Mouse (Mus musculus) neural tube, embryonic 15.5 days (tissue): ENCODE measurements around the gene Chrnb2. TPM values are rescaled to one million over a fixed set of nuclear protein-coding genes. Genes with fewer than 3 reads are reported as not detected.

Source experiments
- ATAC-seq: fragments of 200-750 bp; cut with Nextera tagmentation; 2 replicates; pipeline ENCODE4 v1.8.0; 2017; ENCODE audit warnings: mild to moderate bottlenecking, moderate TSS enrichment, moderate library complexity; ENCODE audit not compliant: low FRiP score
- H3K27ac ChIP-seq: fragments of 300-500 bp; sonication (generic); replicated peaks from 2 replicates; pipeline ENCODE4 v1.5.1; 2015; ENCODE audit warnings: mild to moderate bottlenecking, inconsistent platforms
- H3K27me3 ChIP-seq: fragments of 300-500 bp; sonication (generic); replicated peaks from 2 replicates; pipeline ENCODE4 v1.6.1; 2015; ENCODE audit warnings: inconsistent platforms
- H3K36me3 ChIP-seq: fragments of 300-500 bp; sonication (generic); 2 replicates; pipeline ENCODE4 v1.6.1; 2015; ENCODE audit warnings: inconsistent platforms
- H3K4me1 ChIP-seq: fragments of 300-500 bp; sonication (generic); 2 replicates; pipeline ENCODE4 v1.6.1; 2015; ENCODE audit warnings: inconsistent platforms
- H3K4me2 ChIP-seq: fragments of 300-500 bp; sonication (generic); 2 replicates; pipeline ENCODE4 v1.6.1; 2015; ENCODE audit warnings: inconsistent platforms, mild to moderate bottlenecking, moderate library complexity
- H3K4me3 ChIP-seq: fragments of 300-500 bp; sonication (generic); replicated peaks from 2 replicates; pipeline ENCODE4 v1.5.1; 2015; ENCODE audit warnings: mild to moderate bottlenecking, inconsistent platforms
- H3K9ac ChIP-seq: fragments of 300-500 bp; sonication (generic); replicated peaks from 2 replicates; pipeline ENCODE4 v1.6.1; 2015; ENCODE audit warnings: mild to moderate bottlenecking, inconsistent platforms
- H3K9me3 ChIP-seq: fragments of 300-500 bp; sonication (generic); replicated peaks from 2 replicates; pipeline ENCODE4 v1.6.1; 2016; ENCODE audit warnings: inconsistent platforms
- WGBS: fragments of 180-500 bp; shearing (Covaris S2); methylation state at CpG from one replicate; pipeline ENCODE4 v1.1.7; 2015; ENCODE audit warnings: mixed read lengths; 5-methylcytosine and 5-hydroxymethylcytosine counted together
- polyA plus RNA-seq: library from polyadenylated mRNA; unstranded; fragments of >200 nt; fragmentation: Nextera tagmentation; extraction: Ambion mirVana; gene quantifications from 2 replicates; pipeline ENCODE4 v1.2.1, GENCODE M21; 2015

The Chrnb2 gene
- polyA plus RNA-seq, 1 experiment from 2014 or later: 22.5 TPM

- Histone ChIP-seq H3K9me3 (no peaks in the 10 kb centered on the region), H3K36me3 (peaks cover 32% of the 10 kb centered on the region), H3K4me1 (peaks cover 39% of the 10 kb centered on the region), H3K27me3 (no peaks in the 10 kb centered on the region), H3K4me3 (peak overlapping the region; percentile 95), H3K9ac (peak overlapping the region; percentile 97), H3K4me2 (peak overlapping the region; percentile 89), H3K27ac (peak overlapping the region; percentile 98)
- no peak for ATAC-seq
- WGBS: 44% methylated on average over 15 of the region's 15 CpGs
Measured at GRCm38 (mm10) chr3:89774236-89774960, 10.0 kb upstream of the Chrnb2 start.

GRCm38 (mm10) chr3:89773740-89774211 is 9.3 kb upstream of the Chrnb2 start:
- Histone ChIP-seq H3K9ac (peak overlapping the region; percentile 97), H3K27ac (peak overlapping the region; percentile 98), H3K36me3 (peaks cover 26% of the 10 kb centered on the region), H3K4me2 (peak overlapping the region; percentile 89), H3K27me3 (no peaks in the 10 kb centered on the region), H3K4me1 (peaks cover 39% of the 10 kb centered on the region), H3K4me3 (peak overlapping the region; percentile 95), H3K9me3 (no peaks in the 10 kb centered on the region)
- peak; percentile 3; the same call in 1 of the 2 replicates for ATAC-seq
- WGBS: under 1% methylated on average over 27 of the region's 37 CpGs

GRCm38 (mm10) chr3:89772968-89773709 is 8.7 kb upstream of the Chrnb2 start, which contains the start of gene Ube2q1:
Gene Ube2q1 (plus strand): TSS chr3:89773616.
- Histone ChIP-seq H3K9me3 (no peaks in the 10 kb centered on the region), H3K27me3 (no peaks in the 10 kb centered on the region), H3K4me2 (peak within 1 kb of the TSS; percentile 89), H3K9ac (peak within 1 kb of the TSS; percentile 97), H3K4me3 (peak within 1 kb of the TSS; percentile 95), H3K36me3 (peaks cover 20% of the 10 kb centered on the region), H3K4me1 (peaks cover 39% of the 10 kb centered on the region), H3K27ac (peak within 1 kb of the TSS; percentile 98)
- peak; percentile 97 for ATAC-seq
- WGBS: under 1% methylated on average over 67 of the region's 90 CpGs

GRCm38 (mm10) chr3:89772588-89772967 is 8.1 kb upstream of the Chrnb2 start:
- H3K9me3 ChIP-seq: no peaks in the 10 kb centered on the region
- WGBS: under 1% methylated on average over 17 of the region's 17 CpGs
- H3K4me1 ChIP-seq: peaks cover 39% of the 10 kb centered on the region
- H3K27me3 ChIP-seq: no peaks in the 10 kb centered on the region
- peak overlapping the region; percentile 89 for H3K4me2 ChIP-seq
- peak overlapping the region; percentile 95 for H3K4me3 ChIP-seq
- H3K9ac ChIP-seq: peak overlapping the region; percentile 97
- peak overlapping the region; percentile 98 for H3K27ac ChIP-seq
- peaks cover 15% of the 10 kb centered on the region for H3K36me3 ChIP-seq
- peak; percentile 78 for ATAC-seq

GRCm38 (mm10) chr3:89770425-89771002 is 6.1 kb upstream of the Chrnb2 start:
- Histone ChIP-seq H3K9ac (no peak overlapping the region; the same call in 1 of the 2 replicates), H3K36me3 (no peaks in the 10 kb centered on the region), H3K4me1 (peaks cover 34% of the 10 kb centered on the region), H3K27ac (no peak overlapping the region), H3K9me3 (no peaks in the 10 kb centered on the region), H3K27me3 (no peaks in the 10 kb centered on the region), H3K4me2 (no peak overlapping the region), H3K4me3 (no peak overlapping the region)
- ATAC-seq: no peak
- WGBS: 66% methylated on average over 2 of the region's 2 CpGs

GRCm38 (mm10) chr3:89769584-89769983 is 5.2 kb upstream of the Chrnb2 start:
- H3K4me2 ChIP-seq: no peak overlapping the region

GRCm38 (mm10) chr3:89759786-89760185 is 4.6 kb downstream of the Chrnb2 start:
- Histone ChIP-seq H3K27ac (no peak overlapping the region; the same call in 1 of the 2 replicates), H3K4me2 (peak overlapping the region; percentile 47), H3K9me3 (no peaks in the 10 kb centered on the region), H3K4me3 (peak overlapping the region; percentile 9; the same call in 1 of the 2 replicates), H3K36me3 (peaks cover 56% of the 10 kb centered on the region), H3K4me1 (peaks cover 55% of the 10 kb centered on the region), H3K9ac (peak overlapping the region; percentile 18; the same call in 1 of the 2 replicates), H3K27me3 (no peaks in the 10 kb centered on the region)
- ATAC-seq: no peak
- WGBS: 40% methylated on average over 3 of the region's 3 CpGs

More at GRCm38 (mm10) chr3:89769584-89769983, 5.2 kb upstream of the Chrnb2 start:
- Histone ChIP-seq H3K27me3 (no peaks in the 10 kb centered on the region), H3K9me3 (no peaks in the 10 kb centered on the region), H3K9ac (no peak overlapping the region), H3K36me3 (no peaks in the 10 kb centered on the region), H3K4me1 (peaks cover 33% of the 10 kb centered on the region), H3K27ac (no peak overlapping the region), H3K4me3 (no peak overlapping the region)
- 78% methylated on average over 7 of the region's 7 CpGs for WGBS
- ATAC-seq: no peak

- H3K4me3 ChIP-seq: no peak overlapping the region
- H3K9ac ChIP-seq: peak overlapping the region; percentile 3; the same call in 1 of the 2 replicates
- no peak for ATAC-seq
- 0 out of 2 replicates have a peak overlapping the region, but pooled peaks have one; percentile 47 for H3K4me2 ChIP-seq
- H3K9me3 ChIP-seq: no peaks in the 10 kb centered on the region
- peaks cover 37% of the 10 kb centered on the region for H3K4me1 ChIP-seq
- H3K27ac ChIP-seq: no peak overlapping the region
- H3K36me3 ChIP-seq: peaks cover 69% of the 10 kb centered on the region
- WGBS: 88% methylated on average over 2 of the region's 2 CpGs
- no peaks in the 10 kb centered on the region for H3K27me3 ChIP-seq
Measured at GRCm38 (mm10) chr3:89757851-89758250, 6.6 kb downstream of the Chrnb2 start.

- Histone ChIP-seq H3K27me3 (no peaks in the 10 kb centered on the region), H3K9me3 (no peaks in the 10 kb centered on the region), H3K9ac (no peak overlapping the region), H3K4me2 (no peak overlapping the region), H3K4me1 (peaks cover 26% of the 10 kb centered on the region), H3K27ac (no peak overlapping the region), H3K4me3 (no peak overlapping the region), H3K36me3 (peaks cover 73% of the 10 kb centered on the region)
- ATAC-seq: no peak
- 84% methylated on average over 6 of the region's 6 CpGs for WGBS
Measured at GRCm38 (mm10) chr3:89755283-89755682, 9.1 kb downstream of the Chrnb2 start.

GRCm38 (mm10) chr3:89752307-89752706 is 12.1 kb downstream of the Chrnb2 start:
- WGBS: 17% methylated on average over 1 of the region's 1 CpGs
- H3K4me3 ChIP-seq: no peak overlapping the region
- H3K36me3 ChIP-seq: peaks cover 89% of the 10 kb centered on the region
- H3K9me3 ChIP-seq: no peaks in the 10 kb centered on the region
- H3K27ac ChIP-seq: no peak overlapping the region
- no peak overlapping the region for H3K9ac ChIP-seq
- no peak overlapping the region for H3K4me2 ChIP-seq
- peak; percentile 54; the same call in 1 of the 2 replicates for ATAC-seq
- no peaks in the 10 kb centered on the region for H3K27me3 ChIP-seq
- no peaks in the 10 kb centered on the region for H3K4me1 ChIP-seq

- peaks cover 60% of the 10 kb centered on the region for H3K36me3 ChIP-seq
- H3K27me3 ChIP-seq: no peaks in the 10 kb centered on the region
- ATAC-seq: no peak
- no peaks in the 10 kb centered on the region for H3K9me3 ChIP-seq
- no peak overlapping the region for H3K27ac ChIP-seq
- no peaks in the 10 kb centered on the region for H3K4me1 ChIP-seq
- 96% methylated on average over 6 of the region's 6 CpGs for WGBS
- H3K4me3 ChIP-seq: no peak overlapping the region
- H3K4me2 ChIP-seq: no peak overlapping the region
- no peak overlapping the region for H3K9ac ChIP-seq
Measured at GRCm38 (mm10) chr3:89738509-89738908, 25.9 kb downstream of the Chrnb2 start.
